Mouse (Mus musculus) lung, postnatal 0 days (tissue): ENCODE measurements around the gene Slc25a25.

Experiments
- CTCF ChIP-seq: IDR thresholded peaks from 2 replicates; pipeline ENCODE4 v1.5.1; 2016; ENCODE audit warnings: antibody characterized with exemption, mild to moderate bottlenecking
- EP300 ChIP-seq: IDR thresholded peaks from 2 replicates; pipeline ENCODE4 v1.6.1; 2016; ENCODE audit warnings: antibody characterized with exemption, mild to moderate bottlenecking, control low read depth

DNA sequence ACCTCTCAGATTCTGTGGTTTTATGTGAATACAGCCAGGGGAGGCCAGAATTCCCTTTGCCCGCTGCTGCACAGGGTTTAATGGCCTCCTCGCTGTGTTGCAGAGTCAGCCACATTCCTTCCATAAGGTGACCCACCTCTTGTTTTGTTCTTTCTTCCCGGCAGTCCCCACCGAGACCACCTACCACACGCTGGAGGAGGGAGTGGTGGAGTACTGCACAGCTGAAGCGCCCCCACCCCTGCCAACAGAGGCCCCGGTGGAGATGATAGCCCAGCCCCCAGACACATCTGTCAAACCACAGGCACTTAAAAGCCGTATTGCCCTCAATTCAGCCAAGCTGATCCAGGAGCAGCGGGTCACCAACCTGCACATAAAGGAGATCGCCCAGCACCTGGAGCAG lies 3.4 kb upstream of the Slc25a25 start:
- TF ChIP-seq CTCF (no peak), EP300 (no peak)
